Mouse (Mus musculus): Measurements from ENCODE around the gene Dock11. TPM values are rescaled to one million over a fixed set of nuclear protein-coding genes. Genes with fewer than 3 reads are reported as not detected.

Dock11 gene
- polyA plus RNA-seq, 1 experiment from 2014 or later = 23.4 TPM

DNA sequence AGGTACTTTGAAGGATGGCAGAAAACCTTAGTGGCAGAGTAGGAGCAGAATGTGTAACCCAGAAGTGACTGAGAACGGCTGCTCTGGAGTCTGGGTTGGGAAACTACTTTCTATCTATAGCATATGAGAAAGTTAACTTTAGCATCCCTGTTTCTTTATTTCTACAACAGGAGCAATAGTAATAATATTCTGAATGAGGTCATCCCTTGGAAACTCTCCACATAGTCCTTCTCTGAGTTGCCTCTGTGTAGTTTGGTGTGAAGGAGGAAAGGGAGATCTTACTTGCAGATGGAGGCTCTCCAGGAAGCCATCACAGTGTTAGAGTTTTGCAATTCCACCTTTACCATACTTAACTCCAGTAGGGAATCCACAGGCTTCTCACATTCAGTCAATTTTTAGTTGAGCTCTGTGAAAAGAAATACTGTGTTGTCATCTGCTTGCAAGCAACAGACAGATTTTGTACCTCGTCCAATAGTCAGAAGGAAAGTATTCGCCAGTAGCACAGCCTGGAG lies 31.5 kb downstream of the Dock11 start:
- no peaks in the 10 kb centered on the region for H3K4me1 ChIP-seq
- no peak overlapping the region for H3K27ac ChIP-seq (replicated peaks)
- WGBS = 87% methylated on average over 3 of the region's 3 CpGs
- no peak overlapping the region for H3K9ac ChIP-seq (replicated peaks)
- no peak overlapping the region for H3K4me3 ChIP-seq
- no peaks in the 10 kb centered on the region for H3K9me3 ChIP-seq
- no peak overlapping the region for H3K4me2 ChIP-seq (replicated peaks)
- no peaks in the 10 kb centered on the region for H3K36me3 ChIP-seq
- ATAC-seq (ENCODE audit: low FRiP score, low read depth) = no peak
- H3K27me3 ChIP-seq = no peaks in the 10 kb centered on the region

DNA sequence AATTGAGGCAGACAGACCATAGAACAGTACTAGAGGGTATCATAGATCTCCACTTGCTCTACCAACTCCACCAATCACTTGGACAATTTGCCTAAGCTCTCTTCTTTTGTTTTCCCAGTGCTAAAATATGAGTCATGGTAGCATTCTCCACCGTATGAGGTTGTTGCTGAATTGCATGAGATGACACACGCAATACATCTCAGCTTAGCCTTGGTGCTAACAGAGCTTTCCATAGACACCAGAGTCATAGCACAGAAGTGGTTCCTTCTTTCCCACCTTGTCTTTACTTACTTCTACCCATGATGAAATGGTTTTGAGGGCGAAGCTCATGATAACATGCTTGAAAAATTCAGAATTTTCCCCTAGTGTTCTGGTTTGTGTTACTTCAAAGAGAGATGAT lies 33.3 kb downstream of the Dock11 start:
- WGBS = 86% methylated on average over 3 of the region's 3 CpGs
- Histone ChIP-seq H3K4me1 (no peaks in the 10 kb centered on the region), H3K9ac (replicated peaks) (no peak overlapping the region), H3K4me3 (no peak overlapping the region), H3K4me2 (replicated peaks) (no peak overlapping the region), H3K27ac (replicated peaks) (no peak overlapping the region), H3K36me3 (no peaks in the 10 kb centered on the region), H3K27me3 (no peaks in the 10 kb centered on the region), H3K9me3 (no peaks in the 10 kb centered on the region)
- ATAC-seq (ENCODE audit: low FRiP score, low read depth) = no peak

DNA sequence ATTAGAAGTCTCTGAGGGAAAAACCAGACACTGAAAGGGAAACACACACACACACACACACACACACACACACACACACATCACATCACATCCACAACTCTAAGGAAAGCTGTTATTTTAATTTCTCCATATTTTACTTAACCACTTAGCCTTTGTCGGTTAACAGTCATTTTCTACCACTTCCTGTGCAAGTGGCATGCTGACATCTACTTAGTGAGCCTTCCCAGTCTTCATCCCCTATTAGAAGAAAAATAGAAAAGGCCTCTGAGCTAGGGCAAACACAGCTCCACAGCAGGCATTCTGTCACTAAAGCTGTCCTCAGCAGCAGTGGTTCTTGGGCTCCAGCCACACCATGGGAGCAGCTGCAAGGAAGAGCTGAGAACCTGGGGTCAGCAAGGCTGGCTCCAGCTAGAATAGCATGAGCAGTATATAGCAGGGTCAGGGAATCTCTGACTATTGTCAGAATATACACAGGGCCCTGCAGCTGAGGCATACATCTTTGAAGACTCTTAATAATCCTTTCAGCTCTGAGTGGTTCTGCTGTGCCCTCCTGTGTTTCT lies 36.2 kb downstream of the Dock11 start:
- 71% methylated on average over 1 of the region's 1 CpGs for WGBS
- Histone ChIP-seq H3K36me3 (no peaks in the 10 kb centered on the region), H3K27me3 (no peaks in the 10 kb centered on the region), H3K4me1 (no peaks in the 10 kb centered on the region), H3K27ac (replicated peaks) (no peak overlapping the region), H3K9me3 (no peaks in the 10 kb centered on the region), H3K4me3 (no peak overlapping the region), H3K4me2 (replicated peaks) (no peak overlapping the region), H3K9ac (replicated peaks) (no peak overlapping the region)
- ATAC-seq (ENCODE audit: low FRiP score, low read depth) = no peak

DNA sequence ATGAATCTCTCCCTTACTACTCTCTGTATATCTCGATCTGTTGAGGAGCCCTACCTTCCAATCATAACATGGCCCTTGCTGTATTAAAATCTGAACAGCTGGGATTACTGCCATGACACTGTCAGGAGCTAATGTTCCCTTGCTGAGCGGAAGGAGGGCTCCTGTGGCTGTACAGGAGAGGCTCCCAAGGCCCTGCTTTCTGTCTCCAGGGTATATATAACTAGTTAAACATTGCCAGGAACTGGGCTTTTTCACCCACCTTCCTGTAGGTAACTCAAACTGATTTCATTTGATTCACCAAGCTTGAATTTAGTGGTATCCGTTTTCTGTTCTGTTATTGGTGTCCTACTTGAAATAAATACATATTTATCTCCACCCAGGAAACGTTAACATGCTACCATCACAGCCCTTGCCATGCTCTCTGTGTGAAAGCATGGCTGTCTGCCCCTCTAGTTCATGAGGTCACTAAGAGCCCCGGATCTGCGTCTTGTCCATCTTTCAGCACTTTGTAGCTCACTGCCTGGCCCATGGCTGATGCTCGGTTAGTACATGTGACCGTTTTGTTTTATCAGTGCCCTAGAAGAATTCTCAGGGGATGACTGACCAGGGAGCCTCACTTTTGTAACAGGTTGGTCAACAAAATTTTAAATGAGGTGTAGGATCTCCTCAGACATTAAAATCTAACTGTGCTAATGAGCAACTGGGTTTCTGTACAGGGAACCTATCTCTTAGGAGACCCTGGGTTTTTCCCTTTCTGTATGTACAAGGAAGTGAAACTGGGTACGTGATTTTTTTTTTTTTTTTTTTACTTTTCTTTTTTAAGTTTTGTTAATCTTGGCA lies 41.7 kb downstream of the Dock11 start:
- no peaks in the 10 kb centered on the region for H3K4me1 ChIP-seq
- no peak overlapping the region for H3K4me2 ChIP-seq (replicated peaks)
- no peaks in the 10 kb centered on the region for H3K9me3 ChIP-seq
- no peak for ATAC-seq (ENCODE audit: low FRiP score, low read depth)
- WGBS = 80% methylated on average over 9 of the region's 9 CpGs
- no peaks in the 10 kb centered on the region for H3K36me3 ChIP-seq
- no peaks in the 10 kb centered on the region for H3K27me3 ChIP-seq
- no peak overlapping the region for H3K4me3 ChIP-seq
- no peak overlapping the region for H3K27ac ChIP-seq (replicated peaks)
- no peak overlapping the region for H3K9ac ChIP-seq (replicated peaks)

DNA sequence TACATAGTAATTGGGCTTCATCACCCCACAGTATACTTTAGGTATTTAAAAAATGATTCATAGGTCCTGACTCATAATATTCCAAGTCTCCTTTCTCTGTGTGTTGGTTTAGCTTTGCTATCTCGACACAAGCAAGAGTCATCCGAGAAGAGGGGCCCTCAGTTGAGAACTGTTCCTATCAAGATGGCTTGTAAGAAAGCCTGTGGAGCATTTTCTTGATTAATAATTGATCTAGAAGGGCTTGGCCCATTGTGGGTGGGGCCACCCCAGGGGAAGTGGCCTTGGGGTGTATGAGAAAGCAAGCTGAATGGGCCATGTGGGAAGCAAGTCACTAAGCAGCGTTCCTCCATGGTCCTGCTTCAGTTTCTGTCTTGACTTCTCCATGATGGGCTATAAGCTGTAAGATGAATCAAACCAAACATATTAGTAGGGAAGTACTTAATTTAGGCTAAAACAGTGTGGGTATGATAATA lies 42.3 kb downstream of the Dock11 start:
- no peaks in the 10 kb centered on the region for H3K27me3 ChIP-seq
- H3K27ac ChIP-seq (replicated peaks) = no peak overlapping the region
- WGBS = 80% methylated on average over 3 of the region's 3 CpGs
- no peaks in the 10 kb centered on the region for H3K4me1 ChIP-seq
- H3K4me3 ChIP-seq = no peak overlapping the region
- no peaks in the 10 kb centered on the region for H3K36me3 ChIP-seq
- no peak for ATAC-seq (ENCODE audit: low FRiP score, low read depth)
- no peaks in the 10 kb centered on the region for H3K9me3 ChIP-seq
- no peak overlapping the region for H3K9ac ChIP-seq (replicated peaks)
- H3K4me2 ChIP-seq (replicated peaks) = no peak overlapping the region

DNA sequence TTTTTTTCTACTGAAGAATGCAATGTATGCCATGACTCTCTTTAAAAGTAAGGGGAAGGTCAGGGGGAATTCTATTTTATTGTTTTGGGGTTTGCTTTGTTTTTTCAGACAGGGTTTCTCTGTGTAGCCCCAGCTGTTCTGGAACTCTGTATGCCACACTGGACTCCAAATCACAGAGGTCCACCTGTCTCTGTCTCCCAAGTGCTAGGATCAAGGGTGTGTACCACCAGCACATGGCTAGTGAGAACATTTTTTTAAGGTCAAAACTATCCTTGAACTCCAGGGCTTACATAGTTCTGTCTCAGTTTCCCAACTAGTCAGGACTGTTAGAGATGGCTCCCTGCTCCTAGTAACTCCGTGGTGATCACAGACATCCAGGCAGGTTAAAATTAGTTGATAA lies 43.3 kb downstream of the Dock11 start:
- Histone ChIP-seq H3K4me1 (no peaks in the 10 kb centered on the region), H3K36me3 (no peaks in the 10 kb centered on the region), H3K27me3 (no peaks in the 10 kb centered on the region), H3K9ac (replicated peaks) (no peak overlapping the region), H3K27ac (replicated peaks) (no peak overlapping the region), H3K4me2 (replicated peaks) (no peak overlapping the region), H3K9me3 (no peaks in the 10 kb centered on the region), H3K4me3 (no peak overlapping the region)
- WGBS = 67% methylated on average over 1 of the region's 1 CpGs
- no peak for ATAC-seq (ENCODE audit: low FRiP score, low read depth)

DNA sequence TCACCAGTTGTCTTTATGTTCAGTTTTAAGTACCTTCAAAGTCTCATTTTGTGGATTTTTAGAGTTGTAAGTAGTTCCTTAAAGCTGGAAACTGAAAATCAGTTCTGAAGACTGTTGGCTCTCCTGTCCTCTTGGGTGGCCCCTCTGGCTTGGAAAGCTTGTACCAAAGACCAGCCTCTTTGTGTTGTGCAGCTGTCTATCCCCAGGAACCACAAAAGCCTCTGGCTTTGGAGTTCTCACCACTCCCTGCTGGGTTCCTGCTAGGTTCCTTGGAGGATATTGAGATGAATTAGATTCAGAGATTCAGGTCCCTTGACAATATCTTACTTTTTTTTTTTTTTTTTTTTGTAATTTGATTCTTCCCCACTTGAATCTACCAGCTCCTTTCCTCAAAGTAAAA lies 44.3 kb downstream of the Dock11 start:
- Histone ChIP-seq H3K27ac (replicated peaks) (no peak overlapping the region), H3K9me3 (no peaks in the 10 kb centered on the region), H3K9ac (replicated peaks) (no peak overlapping the region), H3K36me3 (no peaks in the 10 kb centered on the region), H3K4me1 (no peaks in the 10 kb centered on the region), H3K4me3 (no peak overlapping the region), H3K27me3 (no peaks in the 10 kb centered on the region), H3K4me2 (replicated peaks) (no peak overlapping the region)
- ATAC-seq (ENCODE audit: low FRiP score, low read depth) = no peak

DNA sequence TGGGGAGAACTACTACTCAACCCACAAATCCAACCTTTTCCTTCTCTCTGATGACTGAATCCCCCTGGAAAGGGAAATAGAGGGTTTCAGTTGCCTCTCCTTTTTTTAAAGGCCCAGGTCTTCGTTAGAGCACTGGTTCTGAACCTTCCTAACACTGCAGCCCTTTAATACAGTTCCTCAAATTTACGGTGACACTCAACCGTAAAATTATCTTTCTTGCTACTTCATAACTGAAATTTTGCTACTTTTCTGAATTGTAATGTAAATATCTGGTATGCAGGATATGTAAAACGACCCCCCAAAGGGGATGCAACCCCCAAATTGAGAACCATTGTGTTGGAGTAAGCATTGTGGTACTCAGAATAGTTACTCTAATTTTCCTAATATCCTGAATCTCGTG lies 49.5 kb downstream of the Dock11 start:
- Histone ChIP-seq H3K36me3 (no peaks in the 10 kb centered on the region), H3K4me1 (no peaks in the 10 kb centered on the region), H3K27me3 (no peaks in the 10 kb centered on the region), H3K27ac (replicated peaks) (no peak overlapping the region), H3K4me2 (replicated peaks) (no peak overlapping the region), H3K4me3 (no peak overlapping the region), H3K9me3 (no peaks in the 10 kb centered on the region), H3K9ac (replicated peaks) (no peak overlapping the region)
- ATAC-seq (ENCODE audit: low FRiP score, low read depth) = no peak
- WGBS = 74% methylated on average over 5 of the region's 5 CpGs

DNA sequence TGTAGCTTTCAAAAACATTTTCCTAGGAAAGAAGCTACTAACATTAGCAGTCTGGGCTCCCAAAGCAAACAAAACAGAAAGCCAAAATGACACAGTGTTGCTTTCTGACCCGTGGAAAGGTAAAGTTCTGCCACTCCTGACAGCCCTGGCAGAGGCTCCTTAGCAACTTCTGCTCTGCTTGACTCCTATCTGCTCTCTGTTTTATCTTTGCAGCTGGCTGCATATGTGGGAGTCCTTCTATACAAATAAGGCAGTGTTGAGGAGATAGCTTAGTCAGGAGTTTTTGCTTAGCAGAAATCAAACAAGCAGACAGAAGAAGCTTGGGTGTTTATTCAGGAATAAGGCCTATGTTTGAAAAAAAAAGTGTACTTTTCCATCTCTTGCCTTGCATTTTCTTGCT lies 57.8 kb downstream of the Dock11 start:
- Histone ChIP-seq H3K9ac (replicated peaks) (no peak overlapping the region), H3K27ac (replicated peaks) (no peak overlapping the region), H3K36me3 (no peaks in the 10 kb centered on the region), H3K4me1 (no peaks in the 10 kb centered on the region), H3K4me3 (no peak overlapping the region), H3K27me3 (no peaks in the 10 kb centered on the region), H3K4me2 (replicated peaks) (no peak overlapping the region), H3K9me3 (no peaks in the 10 kb centered on the region)
- no peak for ATAC-seq (ENCODE audit: low FRiP score, low read depth)
- WGBS = 71% methylated on average over 1 of the region's 1 CpGs

DNA sequence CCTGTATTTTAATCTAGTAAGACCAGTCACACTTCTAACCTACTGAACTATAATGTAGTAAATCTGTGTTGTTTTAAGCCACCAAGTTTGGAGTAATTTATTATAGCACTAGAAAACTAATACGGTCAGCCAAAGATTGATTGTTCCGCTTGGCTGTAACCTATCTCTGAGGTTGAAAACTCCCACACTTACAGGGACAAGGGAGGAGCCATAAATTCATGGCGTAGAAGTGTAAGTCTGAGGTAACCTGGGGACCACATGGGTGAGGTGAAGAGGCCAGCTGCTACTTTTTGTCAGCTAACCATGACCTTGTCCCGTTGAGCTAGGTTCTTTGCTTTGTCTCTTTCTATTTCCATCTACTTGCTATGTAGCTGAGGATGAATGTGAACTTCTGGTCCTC lies 61.5 kb downstream of the Dock11 start:
- no peak overlapping the region for H3K4me3 ChIP-seq
- no peak overlapping the region for H3K9ac ChIP-seq (replicated peaks)
- no peak for ATAC-seq (ENCODE audit: low FRiP score, low read depth)
- no peaks in the 10 kb centered on the region for H3K27me3 ChIP-seq
- H3K36me3 ChIP-seq = no peaks in the 10 kb centered on the region
- H3K4me2 ChIP-seq (replicated peaks) = no peak overlapping the region
- WGBS = 92% methylated on average over 4 of the region's 4 CpGs
- H3K4me1 ChIP-seq = no peaks in the 10 kb centered on the region
- no peaks in the 10 kb centered on the region for H3K9me3 ChIP-seq
- H3K27ac ChIP-seq (replicated peaks) = no peak overlapping the region

DNA sequence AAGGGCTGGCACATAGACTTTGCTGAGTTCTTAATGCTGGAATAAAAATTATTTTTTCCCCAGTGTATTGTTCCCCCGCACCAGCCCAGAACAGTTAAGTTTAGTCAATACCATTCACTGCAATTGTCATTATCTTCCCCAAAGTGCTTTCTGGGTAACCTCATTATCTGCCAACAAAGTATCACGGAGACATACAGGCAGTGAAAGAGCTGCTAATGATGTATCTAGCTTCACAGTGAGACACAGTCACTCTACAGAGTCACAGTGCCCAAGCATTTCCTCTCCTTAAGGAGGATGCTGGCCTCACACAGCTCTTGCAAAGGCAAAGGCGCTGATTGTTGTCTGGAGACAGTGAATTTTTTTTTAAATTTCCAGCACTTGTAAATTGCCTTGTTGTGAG lies 63.3 kb downstream of the Dock11 start:
- Histone ChIP-seq H3K27ac (replicated peaks) (no peak overlapping the region), H3K9ac (replicated peaks) (no peak overlapping the region), H3K36me3 (no peaks in the 10 kb centered on the region), H3K4me3 (no peak overlapping the region), H3K27me3 (no peaks in the 10 kb centered on the region), H3K4me1 (no peaks in the 10 kb centered on the region), H3K9me3 (no peaks in the 10 kb centered on the region), H3K4me2 (replicated peaks) (no peak overlapping the region)
- WGBS = 72% methylated on average over 3 of the region's 3 CpGs
- ATAC-seq (ENCODE audit: low FRiP score, low read depth) = no peak

DNA sequence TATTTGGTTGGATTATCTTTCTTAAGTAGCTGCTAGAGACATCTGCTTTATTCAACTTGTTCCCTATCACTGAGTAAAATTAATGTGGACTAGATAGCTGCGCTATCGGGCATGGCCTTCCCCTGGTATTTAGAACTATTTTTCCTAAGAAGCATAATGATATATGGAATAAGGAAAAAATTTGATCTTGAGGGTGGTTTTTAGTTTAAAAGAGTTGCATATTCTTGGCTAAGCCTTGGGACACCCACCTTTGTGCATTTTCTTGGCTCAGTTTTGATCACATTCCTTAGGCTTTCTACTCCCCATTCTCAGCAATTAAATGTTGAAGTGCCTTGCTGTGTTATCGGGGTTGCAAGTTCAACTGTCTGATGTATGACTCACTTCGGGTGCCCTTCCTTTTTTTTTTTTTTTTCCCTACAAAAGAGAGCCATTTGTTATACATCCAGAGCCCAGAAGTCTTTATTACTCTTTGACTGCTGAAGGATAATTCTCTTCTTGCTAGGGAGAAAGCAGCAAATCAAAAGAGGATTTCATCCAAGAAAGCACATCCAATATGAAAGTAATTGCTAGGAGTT lies 64.0 kb downstream of the Dock11 start:
- no peak overlapping the region for H3K4me2 ChIP-seq (replicated peaks)
- H3K27me3 ChIP-seq = no peaks in the 10 kb centered on the region
- H3K9me3 ChIP-seq = no peaks in the 10 kb centered on the region
- H3K9ac ChIP-seq (replicated peaks) = no peak overlapping the region
- no peaks in the 10 kb centered on the region for H3K4me1 ChIP-seq
- no peaks in the 10 kb centered on the region for H3K36me3 ChIP-seq
- H3K27ac ChIP-seq (replicated peaks) = no peak overlapping the region
- 75% methylated on average over 4 of the region's 4 CpGs for WGBS
- no peak overlapping the region for H3K4me3 ChIP-seq
- ATAC-seq (ENCODE audit: low FRiP score, low read depth) = no peak
